Mouse (Mus musculus) CH12.LX (cell line): ENCODE data around the gene Ankrd33. TPM values are rescaled to one million over a fixed set of nuclear protein-coding genes. Genes with fewer than 3 reads are reported as not detected.
A peak's percentile ranks its signal among the peaks of the same experiment; 100 is the strongest.

ENCODE experiments used
- DNase-seq: peaks from one replicate; pipeline ENCODE4 v3.0.0-alpha.2; 2013; ENCODE audit errors: extremely low read depth
- H3K27ac ChIP-seq: 2 replicates; pipeline ENCODE4 v1.5.1; 2012; ENCODE audit warnings: low read depth, mild to moderate bottlenecking, control low read depth, moderate library complexity; ENCODE audit not compliant: insufficient read depth
- H3K27me3 ChIP-seq: replicated peaks from 2 replicates; pipeline ENCODE3; 2012; ENCODE audit warnings: inconsistent platforms
- H3K36me3 ChIP-seq, 2 experiments: replicated peaks in 1 of 2; 2 replicates each; pipeline versions ENCODE3 to v1.6.1; 2012; ENCODE audit warnings: inconsistent platforms in 1 of 2, low read length in 1 of 2, mild to moderate bottlenecking in 1 of 2, mixed read lengths in 1 of 2, moderate library complexity in 1 of 2; ENCODE audit not compliant: control insufficient read depth in 1 of 2, insufficient read depth in 1 of 2
- H3K4me1 ChIP-seq, 2 experiments: 2 replicates each; pipeline ENCODE4 v1.6.1; 2012; ENCODE audit warnings: inconsistent platforms in 1 of 2, moderate library complexity in 1 of 2; ENCODE audit not compliant: insufficient read depth in 2 of 2, control insufficient read depth in 1 of 2
- H3K4me2 ChIP-seq: 2 replicates; pipeline ENCODE4 v1.6.1; 2012; ENCODE audit warnings: low read depth, mild to moderate bottlenecking, control low read depth; ENCODE audit not compliant: poor library complexity, insufficient read depth, severe bottlenecking
- H3K4me3 ChIP-seq, 3 experiments: fragments of 150-350 bp in 1 of 3; sonication (generic) in 1 of 3; replicated peaks in 1 of 3; 2 replicates each; pipeline versions ENCODE3 to v1.5.1; 2011 to 2012; ENCODE audit warnings: low read depth in 2 of 3, low read length in 2 of 3, mild to moderate bottlenecking in 2 of 3, moderate library complexity in 2 of 3, control low read depth in 1 of 3, improper control_type of control experiment in 1 of 3, inconsistent platforms in 1 of 3, mixed read lengths in 1 of 3; ENCODE audit not compliant: poor library complexity in 1 of 3
- H3K79me2 ChIP-seq: replicated peaks from 2 replicates; pipeline ENCODE4 v1.6.1; 2012; ENCODE audit warnings: mild to moderate bottlenecking, moderate library complexity; ENCODE audit not compliant: control insufficient read depth, poor library complexity, insufficient read depth, severe bottlenecking; ENCODE audit errors: extremely low read depth
- H3K9ac ChIP-seq: 2 replicates; pipeline ENCODE4 v1.6.1; 2012; ENCODE audit warnings: low read depth, mild to moderate bottlenecking, control low read depth, moderate library complexity; ENCODE audit not compliant: insufficient read depth
- H3K9me3 ChIP-seq: replicated peaks from 2 replicates; pipeline ENCODE3; 2012; ENCODE audit warnings: low read length, inconsistent platforms, mixed read lengths
- E2F4 ChIP-seq: IDR thresholded peaks from 2 replicates; pipeline ENCODE4 v1.6.1; 2011; ENCODE audit warnings: low read depth, low read length, improper control_type of control experiment; ENCODE audit not compliant: insufficient replicate concordance
- MEF2A ChIP-seq: IDR thresholded peaks from 2 replicates; pipeline ENCODE4 v1.6.1; 2014; ENCODE audit warnings: low read depth, mild to moderate bottlenecking, inconsistent platforms, low read length, improper control_type of control experiment, borderline replicate concordance
- NELFE ChIP-seq: IDR thresholded peaks from 2 replicates; pipeline ENCODE4 v1.6.1; 2011; ENCODE audit warnings: low read depth, low read length, improper control_type of control experiment
- RAD21 ChIP-seq: IDR thresholded peaks from 2 replicates; pipeline ENCODE4 v1.6.1; 2011; ENCODE audit warnings: low read depth, mild to moderate bottlenecking, low read length, improper control_type of control experiment, moderate library complexity
- TBP ChIP-seq: conservative IDR thresholded peaks from 2 replicates; pipeline ENCODE4 v1.6.1; 2011; ENCODE audit warnings: low read depth, low read length, improper control_type of control experiment
- TCF12 ChIP-seq: IDR thresholded peaks from 2 replicates; pipeline ENCODE4 v1.6.1; 2014; ENCODE audit warnings: low read depth, mild to moderate bottlenecking, inconsistent platforms, low read length, improper control_type of control experiment
- ZKSCAN1 ChIP-seq: IDR thresholded peaks from 2 replicates; pipeline ENCODE4 v1.6.1; 2012; ENCODE audit warnings: low read depth, inconsistent platforms, low read length, improper control_type of control experiment, borderline replicate concordance
- ZNF384 ChIP-seq: IDR thresholded peaks from 2 replicates; pipeline ENCODE4 v1.6.1; 2012; ENCODE audit warnings: low read depth, low read length, improper control_type of control experiment, inconsistent platforms
- dilution Hi-C: fragments of 300-500 bp; cut with MboI; formaldehyde crosslinking; loops from 2 replicates; pipeline ENCODE4 v1.14.3; 2020; ENCODE audit warnings: low sequenced_read_pairs; ENCODE audit not compliant: extremely low pct_unique_long_range_greater_than_20kb, extremely low pct_ligation_motif_present
- in situ Hi-C: fragments of 300-500 bp; cut with MboI; formaldehyde crosslinking; loops from 3 replicates; pipeline ENCODE4 v1.14.3; 2019; ENCODE audit warnings: low sequenced_read_pairs, low pct_ligation_motif_present, low pct_unique_long_range_greater_than_20kb, mixed read lengths
- polyA plus RNA-seq: library from polyadenylated mRNA; unstranded; fragments of >175 nt; gene quantifications from 2 replicates; pipeline ENCODE4 v1.2.1, GENCODE M21; 2012; ENCODE audit warnings: low read depth; ENCODE audit not compliant: insufficient read length
- total RNA-seq, 2 experiments: library from RNA; depleted of rRNA; stranded (reverse); fragments of 300-350 nt in 1 of 2; fragments of >200 nt in 1 of 2; gene quantifications; 2 replicates each; pipeline ENCODE4 v1.2.3; 2012 to 2014

The Ankrd33 gene
- total and polyA plus RNA-seq, 3 experiments: not detected

- no peaks in the 10 kb centered on the region for H3K36me3 ChIP-seq
- H3K79me2 ChIP-seq: no peaks in the 10 kb centered on the region
- DNase-seq: no peak
- peaks cover 12% of the 10 kb centered on the region for H3K9me3 ChIP-seq
- in situ Hi-C loops: no loop called here
- dilution Hi-C loops: no loop called here
- H3K4me3 ChIP-seq: no peak overlapping the region
- H3K4me2 ChIP-seq: no peak overlapping the region
- H3K4me1 ChIP-seq: peaks cover 2 to 16% of the 10 kb centered on the region in 2 experiments; a peak in 3 of 4 replicates
- H3K27me3 ChIP-seq: peaks cover 51% of the 10 kb centered on the region
- no peak overlapping the region for H3K9ac ChIP-seq
- no peak for TF ChIP-seq NELFE
- TF ChIP-seq ZKSCAN1: no peak
- no peak for TF ChIP-seq E2F4
- TF ChIP-seq TBP: 0 out of 2 replicates have a peak, but pooled peaks have one; percentile 19
- TF ChIP-seq ZNF384: no peak
- H3K27ac ChIP-seq: no peak overlapping the region
These were observed 6.1 kb downstream of the Ankrd33 start for GRCm38 (mm10) chr15:101121411-101122289.

GRCm38 (mm10) chr15:101122290-101122589 is 6.7 kb downstream of the Ankrd33 start:
- Histone ChIP-seq H3K79me2 (no peaks in the 10 kb centered on the region), H3K4me3 (no peak overlapping the region), H3K36me3 (no peaks in the 10 kb centered on the region), H3K9me3 (peaks cover 12% of the 10 kb centered on the region), H3K9ac (no peak overlapping the region), H3K4me1 (peaks cover 2 to 16% of the 10 kb centered on the region in 2 experiments; a peak in 3 of 4 replicates), H3K27ac (no peak overlapping the region), H3K27me3 (peaks cover 55% of the 10 kb centered on the region), H3K4me2 (no peak overlapping the region)
- TF ChIP-seq TCF12 (no peak), E2F4 (no peak)
- in situ Hi-C loops (no loop called here), dilution Hi-C loops (no loop called here)
- peak; percentile 46 for DNase-seq

DNA sequence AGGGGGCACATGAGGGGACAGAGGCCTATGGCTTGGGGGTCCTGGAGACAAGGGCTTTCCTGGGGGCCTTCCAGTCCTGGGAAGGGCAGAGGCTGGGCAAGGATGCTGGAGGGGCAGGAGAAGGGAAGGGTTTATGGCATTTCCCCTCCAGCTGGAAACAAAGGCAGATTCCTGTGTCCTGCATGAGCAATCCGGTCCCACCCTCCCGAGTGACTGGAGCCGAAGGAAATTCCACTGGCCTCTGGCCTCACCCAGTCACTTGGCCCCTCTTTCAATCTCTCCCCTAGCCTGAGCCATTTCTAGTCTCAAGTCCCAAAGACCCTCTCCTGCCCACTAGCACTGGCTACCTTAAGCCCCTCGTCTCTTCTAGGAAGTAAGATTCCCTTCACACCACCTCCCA is 7.6 kb downstream of the Ankrd33 start:
- Histone ChIP-seq H3K9me3 (peaks cover 12% of the 10 kb centered on the region), H3K4me2 (no peak overlapping the region), H3K36me3 (no peaks in the 10 kb centered on the region), H3K27ac (no peak overlapping the region), H3K4me1 (peaks cover 2 to 16% of the 10 kb centered on the region in 2 experiments; a peak in 3 of 4 replicates), H3K27me3 (peaks cover 61% of the 10 kb centered on the region), H3K9ac (no peak overlapping the region), H3K79me2 (no peaks in the 10 kb centered on the region), H3K4me3 (no peak overlapping the region)
- in situ Hi-C loops (no loop called here), dilution Hi-C loops (no loop called here)
- no peak for DNase-seq
- no peak for TF ChIP-seq RAD21
- no peak for TF ChIP-seq MEF2A
